In the genomic region with DNA sequence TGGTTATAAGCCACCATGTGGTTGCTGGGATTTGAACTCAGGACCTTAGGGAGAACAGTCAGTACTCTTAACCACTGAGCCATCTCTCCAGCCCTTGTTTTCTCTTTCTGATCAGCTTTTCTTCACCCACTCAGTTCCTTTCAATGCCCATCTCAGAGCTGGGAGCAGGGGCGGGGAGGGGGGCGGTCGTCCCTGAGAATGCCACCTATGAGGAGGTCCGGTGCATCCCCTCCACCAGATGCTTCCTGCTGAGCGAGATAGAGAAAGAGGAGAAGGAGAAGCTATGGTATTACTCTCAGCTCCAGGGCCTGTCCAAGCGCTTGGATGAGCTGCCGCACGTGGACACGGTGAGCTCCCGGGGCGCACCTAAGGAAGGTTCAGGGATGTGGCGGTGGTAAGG, we compare ENCODE assay signal across 10 mouse cellular contexts. TPM values are rescaled to one million over a fixed set of nuclear protein-coding genes. Genes with fewer than 3 reads are reported as not detected.
DNase-seq lines count a peak whose midpoint lies in the region; ATAC-seq and TF ChIP-seq lines count a peak whose summit lies in the region.
"Had no signal": no experiment of that assay in that cellular context is flagged by ENCODE, and none has a peak within 500 bp of the region (broad histone marks: within the 10 kb centered on the region; RNA-seq: fewer than 3 reads in every experiment).

No protein-coding gene starts in this region.

- DNase-seq in CH12.LX (ENCODE audit: extremely low read depth) (no peak), ES-E14 (ENCODE audit: low read depth, low spot score) (no peak)
- DNase-seq in adrenal gland, postnatal 36 days, result no peak
- DNase-seq in right cerebral cortex, postnatal 10 days (ENCODE audit: low spot score in 2 of 2), result no peak
- no peak for DNase-seq in thymus, postnatal 4 days
- no peak for DNase-seq in left cerebral cortex, postnatal 4 days
- DNase-seq: heart, adult 2 months; right cerebral cortex, postnatal 14 days had no signal

- dilution Hi-C loops in CH12.LX (cut with MboI; ENCODE audit: extremely low pct_ligation_motif_present, extremely low pct_unique_long_range_greater_than_20kb, low sequenced_read_pairs), result no loop called here

- H3K27ac ChIP-seq in CH12.LX (ENCODE audit: insufficient read depth, low read depth) (no peak overlapping the region), ES-E14 (ENCODE audit: insufficient read depth, low read depth, low read length, poor library complexity, severe bottlenecking) (no peak overlapping the region)
- no peak overlapping the region for H3K27ac ChIP-seq in liver, embryonic 15.5 days (replicated peaks)
- H3K27ac ChIP-seq: heart, adult 2 months had no signal

- H3K4me1 ChIP-seq in CH12.LX (ENCODE audit: control insufficient read depth in 1 of 2, insufficient read depth in 2 of 2) (peaks cover 0 to 9% of the 10 kb centered on the region in 2 experiments; a peak in 3 of 4 replicates), ES-E14 (ENCODE audit: control insufficient read depth in 2 of 2, insufficient read depth in 2 of 2, low read length in 2 of 2, poor library complexity in 1 of 2) (no peaks in the 10 kb centered on the region)
- peaks cover 14% of the 10 kb centered on the region for H3K4me1 ChIP-seq in liver, embryonic 15.5 days (replicated peaks)

- H3K27me3 ChIP-seq in CH12.LX (replicated peaks), result peaks cover 86% of the 10 kb centered on the region
- peaks cover 100% of the 10 kb centered on the region for H3K27me3 ChIP-seq in liver, embryonic 15.5 days

- WGBS in liver, embryonic 15.5 days (ENCODE audit: insufficient replicate concordance), result 5% methylated on average over 12 of the region's 12 CpGs

- H3K9ac ChIP-seq in CH12.LX (ENCODE audit: insufficient read depth, low read depth) (no peak overlapping the region), ES-E14 (ENCODE audit: insufficient read depth, low read depth, low read length, poor library complexity, severe bottlenecking) (peak overlapping the region; percentile 42; the same call in 1 of the 2 replicates)
- H3K9ac ChIP-seq in liver, embryonic 15.5 days, result no peak overlapping the region

- no peaks in the 10 kb centered on the region for H3K9me3 ChIP-seq in CH12.LX (replicated peaks; ENCODE audit: low read length)
- no peaks in the 10 kb centered on the region for H3K9me3 ChIP-seq in ES-E14 (ENCODE audit: control insufficient read depth, insufficient read depth, low read depth, low read length)
- no peaks in the 10 kb centered on the region for H3K9me3 ChIP-seq in liver, embryonic 15.5 days (replicated peaks)

- no peak for TF ChIP-seq EP300 in CH12.LX (IDR thresholded peaks at IDR 0.05; ENCODE audit: low read length)

- H3K4me3 ChIP-seq in CH12.LX (replicated peaks in 1 of 3; ENCODE audit: low read depth in 2 of 3, low read length in 2 of 3, poor library complexity in 1 of 3), result peak overlapping the region in 1 of 3 experiments; percentile 2
- peak overlapping the region; percentile 70 to 88 for H3K4me3 ChIP-seq in ES-E14 (ENCODE audit: insufficient read depth in 1 of 2, low read depth in 1 of 2, low read length in 2 of 2, poor library complexity in 1 of 2, severe bottlenecking in 1 of 2)
- peak overlapping the region; percentile 6; the same call in 1 of the 2 replicates for H3K4me3 ChIP-seq in liver, embryonic 15.5 days (replicated peaks)
- H3K4me3 ChIP-seq: heart, adult 2 months had no signal

- TF ChIP-seq POLR2A in CH12.LX (IDR thresholded peaks at IDR 0.05; ENCODE audit: low read depth, low read length), result no peak

- TF ChIP-seq CTCF in CH12.LX (conservative IDR thresholded peaks at IDR 0.05 in 1 of 2, IDR thresholded peaks at IDR 0.05 in 1 of 2; ENCODE audit: low read depth in 2 of 2, low read length in 2 of 2), result no peak

- in situ Hi-C loops in CH12.LX (cut with MboI; ENCODE audit: low pct_ligation_motif_present, low pct_unique_long_range_greater_than_20kb, low sequenced_read_pairs) (no loop called here), ES-E14 (cut with MboI; ENCODE audit: low sequenced_read_pairs in 2 of 2, unreplicated experiment in 2 of 2) (no loop called here)

- peak; percentile 25 for ATAC-seq in granulocyte monocyte progenitor cell, adult 5-6 weeks (replicated peaks; ENCODE audit: poor library complexity, severe bottlenecking)
- no peak for ATAC-seq in liver, embryonic 15.5 days (ENCODE audit: insufficient read depth)

- H3K79me2 ChIP-seq in CH12.LX (replicated peaks; ENCODE audit: control insufficient read depth, extremely low read depth, insufficient read depth, poor library complexity, severe bottlenecking), result no peaks in the 10 kb centered on the region

- TF ChIP-seq RAD21 in CH12.LX (IDR thresholded peaks at IDR 0.05; ENCODE audit: low read depth, low read length), result no peak

- intact Hi-C loops in left cerebral cortex, postnatal 4 days (cut with DNase I), result no loop called here

- 0 out of 2 replicates have a peak overlapping the region, but pooled peaks have one; percentile 1 for H3K4me2 ChIP-seq in CH12.LX (ENCODE audit: insufficient read depth, low read depth, poor library complexity, severe bottlenecking)
- peak overlapping the region; percentile 51 for H3K4me2 ChIP-seq in liver, embryonic 15.5 days

- H3K36me3 ChIP-seq in CH12.LX (replicated peaks in 1 of 2; ENCODE audit: control insufficient read depth in 1 of 2, insufficient read depth in 1 of 2, low read length in 1 of 2), result no peaks in the 10 kb centered on the region
- no peaks in the 10 kb centered on the region for H3K36me3 ChIP-seq in ES-E14 (ENCODE audit: control insufficient read depth, insufficient read depth, low read length, poor library complexity, severe bottlenecking)
- no peaks in the 10 kb centered on the region for H3K36me3 ChIP-seq in liver, embryonic 15.5 days (replicated peaks)

TF ChIP-seq in CH12.LX, 34 proteins besides CTCF, POLR2A, EP300 and RAD21 (continues in another document):
- TF ChIP-seq BHLHE40 (IDR thresholded peaks at IDR 0.05; ENCODE audit: low read depth, low read length) (no peak), USF1 (IDR thresholded peaks at IDR 0.05; ENCODE audit: low read depth, low read length) (no peak), JUND (conservative IDR thresholded peaks at IDR 0.05; ENCODE audit: low read depth, low read length) (no peak)

TF ChIP-seq in ES-E14, 5 proteins besides CTCF, POLR2A, EP300 and RAD21 (continues in another document):
- no peak for TF ChIP-seq MAFK (IDR thresholded peaks at IDR 0.05; ENCODE audit: insufficient read depth, low read depth, low read length)
- no peak for TF ChIP-seq HCFC1 (IDR thresholded peaks at IDR 0.05; ENCODE audit: borderline replicate concordance, insufficient read depth, low read length)
- TF ChIP-seq CHD2 (IDR thresholded peaks at IDR 0.05; ENCODE audit: low read depth, low read length), result no peak

RNA-seq across cellular contexts. Expression of a gene that starts 8.7 kb away (rescaled TPM):
- total RNA-seq in CH12.LX (2012; rRNA removed) (0.13 TPM in 2 replicates), CH12.LX (2014; rRNA removed) (not detected in 2 replicates), ES-E14 (2012; rRNA removed) (4.4 and 4.6 TPM in 2 replicates)
- 0.04 and 0.07 TPM in 2 replicates for polyA plus RNA-seq in CH12.LX (2012; ENCODE audit: insufficient read length, low read depth)
- total RNA-seq in granulocyte monocyte progenitor cell, adult 5-6 weeks (2014; fragmentation: Nextera tagmentation), result not detected in 2 replicates
- not detected in 2 replicates for total RNA-seq in granulocyte monocyte progenitor cell, adult 5-6 weeks (2017)
- polyA plus RNA-seq in liver, embryonic 15.5 days (2015; fragmentation: Nextera tagmentation; extraction: Ambion mirVana), result 0.09 and 0.12 TPM in 2 replicates
- total RNA-seq in adrenal gland, postnatal 36 days (2021), result 1 to 10 TPM in 1 of 2 experiments, under 1 TPM in 1; 0.70 to 1.5 TPM
- total RNA-seq in left cerebral cortex, postnatal 4 days (2021), result 100 to 1,000 TPM; 398 to 400 TPM

RNA-seq across cellular contexts. Expression of a gene that starts 12.2 kb away (rescaled TPM):
- total RNA-seq in CH12.LX (2012; rRNA removed) (4,610 and 5,342 TPM in 2 replicates), CH12.LX (2014; rRNA removed) (2,343 and 2,739 TPM in 2 replicates), ES-E14 (2012; rRNA removed) (2,505 and 2,820 TPM in 2 replicates)
- 2,279 and 2,754 TPM in 2 replicates for polyA plus RNA-seq in CH12.LX (2012; ENCODE audit: insufficient read length, low read depth)
- total RNA-seq in granulocyte monocyte progenitor cell, adult 5-6 weeks (2014; fragmentation: Nextera tagmentation), result 3,725 and 3,829 TPM in 2 replicates
- 2,646 and 2,810 TPM in 2 replicates for total RNA-seq in granulocyte monocyte progenitor cell, adult 5-6 weeks (2017)
- polyA plus RNA-seq in liver, embryonic 15.5 days (2015; fragmentation: Nextera tagmentation; extraction: Ambion mirVana), result 501 and 527 TPM in 2 replicates
- total RNA-seq in adrenal gland, postnatal 36 days (2021), result 1,000 to 10,000 TPM; 1,173 to 1,236 TPM
- total RNA-seq in left cerebral cortex, postnatal 4 days (2021), result 100 to 1,000 TPM; 873 to 899 TPM

RNA-seq across cellular contexts. Expression of a gene that starts 15.9 kb away (rescaled TPM):
- total RNA-seq in CH12.LX (2012; rRNA removed), result 46.8 and 59.7 TPM in 2 replicates
- total RNA-seq in CH12.LX (2014; rRNA removed), result 35.6 and 37.5 TPM in 2 replicates
- polyA plus RNA-seq in CH12.LX (2012; ENCODE audit: insufficient read length, low read depth), result 34.6 and 38.9 TPM in 2 replicates
- total RNA-seq in ES-E14 (2012; rRNA removed), result 29.6 and 33.4 TPM in 2 replicates
- 35.2 and 45.0 TPM in 2 replicates for total RNA-seq in granulocyte monocyte progenitor cell, adult 5-6 weeks (2014; fragmentation: Nextera tagmentation)
- 16.4 and 17.4 TPM in 2 replicates for total RNA-seq in granulocyte monocyte progenitor cell, adult 5-6 weeks (2017)
- polyA plus RNA-seq in liver, embryonic 15.5 days (2015; fragmentation: Nextera tagmentation; extraction: Ambion mirVana), result 32.4 and 35.0 TPM in 2 replicates
- 10 to 100 TPM; 24.6 to 32.0 TPM for total RNA-seq in adrenal gland, postnatal 36 days (2021)
- total RNA-seq in left cerebral cortex, postnatal 4 days (2021), result 10 to 100 TPM; 13.6 to 14.2 TPM

RNA-seq across cellular contexts. Expression of a gene that starts 24.8 kb away (rescaled TPM):
- 1.1 and 1.3 TPM in 2 replicates for total RNA-seq in CH12.LX (2012; rRNA removed)
- total RNA-seq in CH12.LX (2014; rRNA removed), result not detected in 2 replicates
- polyA plus RNA-seq in CH12.LX (2012; ENCODE audit: insufficient read length, low read depth), result 0.46 TPM in 1 of 2 replicates, not detected in the other
- total RNA-seq in ES-E14 (2012; rRNA removed), result 1.4 and 3.3 TPM in 2 replicates
- total RNA-seq in granulocyte monocyte progenitor cell, adult 5-6 weeks (2014; fragmentation: Nextera tagmentation), result 6.7 and 7.2 TPM in 2 replicates
- 0.98 and 1.6 TPM in 2 replicates for total RNA-seq in granulocyte monocyte progenitor cell, adult 5-6 weeks (2017)
- 3.9 and 4.1 TPM in 2 replicates for polyA plus RNA-seq in liver, embryonic 15.5 days (2015; fragmentation: Nextera tagmentation; extraction: Ambion mirVana)
- total RNA-seq in adrenal gland, postnatal 36 days (2021), result 1 to 10 TPM; 2.2 to 3.3 TPM
- 10 to 100 TPM in 1 of 2 experiments, 1 to 10 TPM in 1; 8.1 to 10.5 TPM for total RNA-seq in left cerebral cortex, postnatal 4 days (2021)

RNA-seq across cellular contexts. Expression of a gene that starts 25.3 kb away (rescaled TPM):
- total RNA-seq in CH12.LX (2012; rRNA removed), result 1.7 and 5.0 TPM in 2 replicates
- 0.20 and 0.48 TPM in 2 replicates for total RNA-seq in CH12.LX (2014; rRNA removed)
- 5.2 and 7.5 TPM in 2 replicates for polyA plus RNA-seq in CH12.LX (2012; ENCODE audit: insufficient read length, low read depth)
- 13.3 and 21.8 TPM in 2 replicates for total RNA-seq in ES-E14 (2012; rRNA removed)
- 0.11 and 0.60 TPM in 2 replicates for total RNA-seq in granulocyte monocyte progenitor cell, adult 5-6 weeks (2014; fragmentation: Nextera tagmentation)
- total RNA-seq in granulocyte monocyte progenitor cell, adult 5-6 weeks (2017), result 0.22 and 2.7 TPM in 2 replicates
- polyA plus RNA-seq in liver, embryonic 15.5 days (2015; fragmentation: Nextera tagmentation; extraction: Ambion mirVana), result 75.6 and 92.4 TPM in 2 replicates
- 10 to 100 TPM; 11.0 to 13.7 TPM for total RNA-seq in adrenal gland, postnatal 36 days (2021)
- total RNA-seq in left cerebral cortex, postnatal 4 days (2021), result 10 to 100 TPM; 13.3 to 14.8 TPM

Comparison
In these comparisons a context has a peak if more than half of its experiments do, and no peak if none do; other contexts are left out.
1. RNA of a gene that starts 8.7 kb away (total RNA-seq): 398 to 400 TPM in left cerebral cortex, postnatal 4 days; 4.4 to 4.6 TPM in ES-E14, 0.70 to 1.5 TPM in adrenal gland, postnatal 36 days, 0.13 TPM in CH12.LX and not detected in granulocyte monocyte progenitor cell, adult 5-6 weeks; every median in the first group is over 10 times any median in the second.